ENCODE assay signal across 8 mouse cellular contexts in the genomic region with DNA sequence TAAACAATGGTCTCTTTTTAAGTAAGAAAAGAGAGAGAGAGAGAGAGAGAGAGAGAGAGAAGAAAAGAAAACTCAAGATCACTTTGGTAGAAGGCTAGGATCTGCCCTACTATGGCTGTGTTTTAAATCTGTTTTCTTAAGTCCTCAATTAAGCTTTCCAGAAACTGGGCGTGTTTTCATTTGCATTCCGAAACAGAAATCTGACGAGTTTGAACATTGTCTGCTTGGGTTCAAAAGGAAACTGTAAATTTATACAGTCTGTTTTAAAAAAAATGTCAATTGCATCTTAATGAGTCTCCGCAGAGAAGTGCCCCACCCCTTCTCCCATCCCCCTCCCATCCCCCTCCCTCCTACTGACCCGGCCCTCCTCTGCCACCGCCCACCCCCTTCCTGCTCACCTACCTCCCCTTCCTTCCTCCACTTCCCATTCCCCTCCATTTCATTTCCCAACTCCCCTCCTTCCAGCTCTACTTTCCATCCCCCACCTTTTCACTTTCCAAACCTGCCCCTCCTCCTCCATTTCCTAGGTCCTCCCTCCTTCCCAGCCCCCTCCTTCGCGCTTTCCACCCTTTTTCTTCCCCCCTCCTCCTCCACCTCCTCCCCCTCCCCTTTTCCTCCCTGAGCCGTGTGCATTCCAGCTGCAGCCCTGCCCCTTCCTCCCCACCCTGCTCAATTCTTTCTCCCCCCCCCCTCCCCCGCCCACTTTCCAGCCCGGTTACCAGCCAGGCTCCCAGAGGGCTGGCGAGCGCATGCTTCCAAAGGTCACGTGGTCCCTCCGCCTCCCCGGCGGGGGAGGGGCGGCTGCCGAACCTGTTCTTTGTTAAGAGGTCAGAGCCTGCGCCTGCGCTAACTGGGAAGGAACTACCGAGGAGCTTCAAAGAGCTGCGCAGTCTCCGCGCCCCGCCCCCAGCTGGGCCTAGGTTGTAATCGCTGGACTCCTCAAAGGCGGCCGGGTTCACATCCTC.
A peak's percentile ranks its signal among the peaks of the same experiment; 100 is the strongest.
DNase-seq lines count a peak whose midpoint lies in the region; ATAC-seq lines count a peak whose summit lies in the region.

No protein-coding gene starts in this region.

- DNase-seq in MN1 (ENCODE audit: low spot score): peak; percentile 94
- DNase-seq in cerebellum, adult 9-10 months: peak; percentile 95
- DNase-seq in frontal cortex, adult 2 months (ENCODE audit: extremely low spot score in 1 of 2, low spot score in 1 of 2): peak; percentile 88 to 93
- peak; percentile 84 to 93 for DNase-seq in layer of hippocampus, postnatal 14 days (ENCODE audit: low spot score in 2 of 2)
- DNase-seq in lung, postnatal 14 days: peak; percentile 95
- DNase-seq in retina, adult 2 months (ENCODE audit: low read depth, low spot score): peak; percentile 83
- DNase-seq in thymus, postnatal 36 days: peak; percentile 90 to 95

- no peak overlapping the region for H3K4me3 ChIP-seq in hindbrain, embryonic 12.5 days

- peak overlapping the region; percentile 68 for H3K27ac ChIP-seq in hindbrain, embryonic 12.5 days

- ATAC-seq in hindbrain, embryonic 12.5 days (ENCODE audit: low FRiP score): peak; percentile 99

- no peaks in the 10 kb centered on the region for H3K27me3 ChIP-seq in hindbrain, embryonic 12.5 days

- H3K36me3 ChIP-seq in hindbrain, embryonic 12.5 days: no peaks in the 10 kb centered on the region

- H3K4me2 ChIP-seq in hindbrain, embryonic 12.5 days (replicated peaks): peak overlapping the region; percentile 30; the same call in 1 of the 2 replicates

- no peaks in the 10 kb centered on the region for H3K4me1 ChIP-seq in hindbrain, embryonic 12.5 days

- no peaks in the 10 kb centered on the region for H3K9me3 ChIP-seq in hindbrain, embryonic 12.5 days (replicated peaks)

- no peak overlapping the region for H3K9ac ChIP-seq in hindbrain, embryonic 12.5 days

- WGBS in hindbrain, embryonic 12.5 days: 16% methylated on average over 25 of the region's 29 CpGs
